Mouse (Mus musculus): ENCODE measurements around the gene Nbr1. TPM values are rescaled to one million over a fixed set of nuclear protein-coding genes. Genes with fewer than 3 reads are reported as not detected.

Gene Nbr1
- 128 and 130 TPM in 2 replicates for total RNA-seq (2021)
- long read RNA-seq, experiment 1, full-length matches to known transcripts = 15 of 44 reads
- long read RNA-seq, experiment 1, partial matches to known transcripts = 15 of 44 reads
- long read RNA-seq, experiment 1, other reads (novel, unspliced or antisense) = 14 of 44 reads
- long read RNA-seq, experiment 2, full-length matches to known transcripts = 13 of 36 reads
- long read RNA-seq, experiment 2, partial matches to known transcripts = 10 of 36 reads
- long read RNA-seq, experiment 2, other reads (novel, unspliced or antisense) = 13 of 36 reads

DNA sequence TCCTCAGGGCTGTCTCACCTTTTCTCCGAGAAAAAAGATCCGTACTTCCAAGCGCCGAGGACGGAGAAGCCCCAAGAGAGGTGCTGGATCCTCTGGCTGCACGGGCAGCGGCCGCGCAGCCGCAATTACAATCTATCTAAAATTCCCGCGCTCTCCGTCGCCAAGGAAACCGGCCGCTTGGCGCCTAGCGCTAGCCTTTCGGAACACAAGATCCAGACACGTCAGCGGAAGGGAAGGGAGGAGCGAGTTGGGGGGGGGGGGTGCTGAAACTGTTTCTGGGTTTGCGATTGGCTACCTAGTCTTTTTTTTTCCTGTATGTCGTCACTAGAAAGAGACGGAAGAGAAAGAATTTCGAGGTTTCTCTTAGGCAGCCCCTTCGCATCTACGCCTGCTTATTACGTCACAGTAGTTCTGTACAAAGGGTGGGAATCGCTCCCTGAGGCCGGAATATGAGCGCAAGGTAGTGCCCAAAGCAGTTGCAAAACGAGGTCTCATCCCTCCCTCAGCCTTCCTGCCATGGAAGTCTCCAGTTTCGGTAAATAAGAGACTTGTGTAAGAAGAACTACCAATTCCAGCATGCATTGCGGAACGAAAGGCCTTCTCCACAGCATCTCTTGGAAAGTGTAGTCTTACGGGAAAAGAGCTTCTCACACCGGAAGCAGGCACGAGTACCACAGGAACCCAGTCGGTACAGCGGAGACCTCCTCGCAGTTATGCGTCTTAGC lies at the start of gene Nbr1, which contains the start of gene Brca1:
Gene Nbr1, plus strand, starts transcription at position 399 of the 725 bp plus-strand sequence.
Gene Brca1, minus strand, starts transcription at position 205 of the 725 bp plus-strand sequence.
- DNase-seq = peak; percentile 96

DNA sequence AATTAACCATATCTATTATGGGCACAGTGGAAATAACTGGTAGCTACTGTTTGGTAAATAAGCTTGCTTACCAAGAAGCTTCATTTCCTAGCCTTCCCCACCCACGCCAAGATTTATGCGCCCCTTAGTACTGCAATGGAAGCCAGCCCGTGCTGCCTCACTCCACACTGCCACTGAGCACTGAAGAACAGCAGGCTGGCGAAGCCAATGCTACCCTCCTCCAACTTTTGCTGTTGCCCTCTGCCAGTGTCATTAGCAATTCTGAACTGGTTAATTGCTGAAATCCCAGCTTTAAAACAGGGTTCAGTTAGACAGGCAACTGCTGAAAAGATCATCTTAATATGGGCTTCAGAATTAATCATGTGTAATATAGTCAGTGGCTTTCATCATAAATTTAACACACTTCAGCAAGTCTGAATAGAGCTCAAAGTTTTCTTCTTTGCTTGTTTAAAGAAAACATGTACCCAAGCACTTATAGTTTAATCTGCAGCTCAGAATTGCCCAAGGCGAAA lies 45.6 kb upstream of the Nbr1 start:
- no peak for DNase-seq

DNA sequence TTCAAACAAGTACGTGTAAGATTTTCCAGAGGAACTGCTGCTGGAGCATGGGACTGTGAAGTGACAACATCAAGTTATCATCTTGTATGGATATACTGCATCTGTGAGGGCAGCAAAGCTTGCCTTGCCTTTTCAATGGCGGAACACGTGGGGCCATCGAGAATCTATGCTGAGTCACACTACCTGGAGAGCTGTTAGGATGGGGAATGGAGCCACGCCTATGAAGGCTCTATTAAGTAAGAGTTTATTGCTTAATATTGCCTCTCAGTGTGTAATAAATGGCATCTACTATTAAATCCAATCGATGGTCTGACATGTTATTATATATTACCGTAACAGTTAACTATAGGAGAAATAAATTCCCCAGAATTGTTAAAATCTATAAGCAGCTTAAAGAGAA lies 44.9 kb upstream of the Nbr1 start:
- no peak for DNase-seq

DNA sequence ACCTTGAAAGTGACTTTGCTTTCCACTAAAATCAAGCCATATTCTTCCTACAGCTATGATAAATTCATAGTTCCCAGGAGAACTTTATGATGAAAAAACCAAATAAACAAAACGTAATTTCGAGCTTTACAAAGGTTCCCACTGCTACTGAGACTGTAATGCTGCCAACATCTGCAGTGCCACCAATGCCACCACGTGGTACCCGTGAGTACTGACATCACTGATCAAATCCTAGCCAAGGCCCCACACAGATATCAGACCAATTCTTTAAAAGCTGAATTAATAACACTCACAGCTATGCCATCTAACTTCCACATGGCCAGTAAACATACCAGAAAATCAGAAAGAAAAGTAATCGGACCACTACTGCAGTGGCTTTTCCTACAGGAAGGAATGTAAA lies 33.0 kb upstream of the Nbr1 start:
- peak; percentile 32 for DNase-seq

DNA sequence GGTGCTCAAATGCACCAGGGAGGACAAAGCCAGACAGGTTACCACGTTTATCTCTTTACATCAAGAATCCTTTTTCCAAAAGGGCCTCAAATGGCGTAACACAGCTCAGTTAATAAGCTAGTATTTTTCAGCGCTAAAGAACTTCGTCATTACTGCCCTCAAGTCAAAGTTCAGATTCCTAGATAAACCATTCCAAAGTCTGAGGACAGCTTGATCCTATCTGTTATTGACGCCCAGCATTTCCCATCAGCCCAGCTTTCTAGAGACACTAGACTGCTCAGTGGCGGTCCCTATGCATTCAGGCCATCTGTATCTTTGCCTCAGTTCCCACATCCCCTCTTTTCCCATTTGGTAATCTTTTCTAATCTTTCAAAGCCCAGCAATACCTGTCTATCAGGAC lies 32.6 kb upstream of the Nbr1 start:
- DNase-seq = no peak

DNA sequence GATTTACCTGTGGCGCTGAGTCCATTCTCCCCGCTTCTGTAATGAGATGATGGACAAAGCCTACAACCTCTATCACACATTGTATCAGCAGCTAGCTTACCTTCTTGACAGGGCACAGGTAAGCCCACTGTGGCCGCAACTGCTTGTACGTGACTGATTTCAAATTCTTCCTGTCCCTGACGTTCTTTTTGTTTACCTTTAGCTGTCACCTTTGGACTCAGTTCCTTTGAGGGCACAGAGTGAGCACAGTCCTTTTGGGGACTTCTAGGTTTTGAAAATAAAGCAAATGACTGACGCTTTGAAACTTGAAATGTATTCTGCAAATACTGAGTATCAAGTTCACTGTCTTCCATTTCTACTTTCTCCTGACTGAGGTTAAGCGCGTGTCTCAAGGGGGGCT lies 27.5 kb upstream of the Nbr1 start:
- no peak for DNase-seq

DNA sequence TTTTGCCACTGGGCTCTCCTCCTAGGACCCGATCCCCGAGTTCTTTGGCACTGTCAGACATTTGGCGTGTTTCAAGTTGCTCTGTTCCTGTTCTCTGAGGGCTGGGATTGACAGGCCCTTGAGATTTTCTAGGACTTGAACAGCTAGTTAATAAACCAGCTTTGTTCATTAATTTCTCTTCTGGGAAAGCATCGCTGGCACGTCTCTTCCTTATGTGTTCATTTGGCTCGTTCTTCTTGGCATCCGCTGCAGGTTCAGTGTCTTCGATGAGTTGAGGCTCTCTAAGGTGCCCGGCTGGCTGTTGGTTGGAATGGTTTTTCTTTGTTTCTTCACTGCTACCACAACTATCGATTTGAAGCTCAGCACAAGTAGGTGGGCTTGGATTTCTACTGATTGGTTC lies 26.9 kb upstream of the Nbr1 start:
- DNase-seq = no peak

DNA sequence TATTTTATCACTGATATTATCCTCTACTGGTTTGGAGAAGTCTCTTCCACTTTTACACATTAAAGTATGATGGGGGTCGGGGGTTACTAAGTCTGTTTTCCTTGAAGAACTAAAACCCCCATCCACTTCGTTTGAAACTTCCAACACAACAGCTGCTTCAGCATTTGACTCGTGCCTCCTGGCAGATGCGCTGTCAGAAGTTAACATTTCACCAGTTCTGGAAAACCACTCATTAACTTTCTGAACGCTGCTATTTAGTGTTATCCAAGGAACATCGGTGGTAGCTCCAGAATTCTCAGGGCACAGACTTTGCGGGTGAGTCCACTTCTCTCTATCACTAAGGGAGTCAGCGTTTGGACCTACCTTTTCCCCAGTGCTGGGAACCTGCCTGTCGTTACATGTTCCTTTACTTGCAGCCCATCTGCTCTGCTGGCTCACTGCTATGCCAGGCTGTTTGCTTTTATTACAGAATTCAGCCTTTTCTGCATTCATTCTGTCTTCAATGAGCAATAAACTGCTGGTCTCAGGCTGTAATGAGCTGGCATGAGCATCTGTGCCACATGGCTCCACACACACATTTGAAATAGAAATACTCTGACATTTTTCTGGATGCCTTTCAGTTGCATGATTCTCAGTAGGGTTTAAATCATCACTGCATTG lies 25.9 kb upstream of the Nbr1 start:
- DNase-seq = no peak

DNA sequence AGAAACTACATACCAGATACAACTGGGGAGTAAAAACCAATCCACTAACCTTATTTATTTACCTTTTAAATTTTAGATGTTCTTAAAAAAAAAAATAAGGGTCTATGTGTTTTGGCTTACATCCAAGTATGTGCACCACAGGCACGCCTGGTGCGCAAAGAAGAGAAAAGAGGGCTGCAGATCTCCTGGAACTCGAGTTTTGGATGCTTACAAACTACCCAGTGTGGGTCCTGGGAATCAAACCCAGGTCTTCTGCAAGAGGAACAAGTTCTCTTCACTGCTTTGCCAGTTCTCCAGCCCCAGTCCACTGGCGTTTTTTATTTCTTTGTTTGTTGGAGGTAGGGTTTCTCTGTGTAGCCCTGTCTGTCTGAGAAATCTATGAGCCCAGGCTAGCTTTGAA lies 25.3 kb upstream of the Nbr1 start:
- no peak for DNase-seq

DNA sequence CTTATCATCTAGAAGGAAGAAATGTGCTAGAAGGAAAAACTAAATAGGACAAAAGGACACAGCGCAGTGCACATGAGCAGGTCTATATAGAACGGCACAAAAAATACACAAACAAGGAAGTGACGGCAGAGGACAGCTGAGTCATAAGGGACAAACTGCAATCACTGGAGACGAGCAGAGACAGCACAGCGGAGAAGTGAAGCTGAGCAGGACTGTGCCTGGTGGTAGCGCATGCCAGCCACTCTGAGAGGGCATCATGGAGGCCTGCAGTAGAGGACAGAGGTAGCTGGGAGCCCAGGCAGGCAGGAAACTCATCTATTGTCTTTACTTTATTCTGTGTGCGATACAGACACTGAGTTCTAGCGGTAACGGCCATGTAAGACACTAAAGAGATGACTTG lies 8.4 kb upstream of the Nbr1 start:
- DNase-seq = peak; percentile 24

DNA sequence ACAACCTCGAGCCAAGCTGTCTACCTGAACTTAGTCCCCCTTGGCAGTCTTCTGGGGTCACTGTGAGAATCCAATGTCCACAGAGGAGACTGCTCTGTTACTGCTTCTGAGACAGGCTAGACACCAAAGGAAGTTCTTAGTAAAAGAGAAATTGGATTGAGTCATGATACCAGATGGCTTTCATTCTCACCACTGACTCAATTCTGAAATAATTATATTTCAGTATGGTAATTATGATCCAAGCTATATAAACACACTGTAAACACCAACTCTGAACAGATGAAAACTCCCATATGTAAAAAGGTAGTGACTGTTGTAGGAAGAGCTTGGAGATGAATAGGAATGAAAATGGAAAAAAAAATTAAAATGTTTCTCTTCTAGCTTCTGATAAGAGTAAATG lies 7.8 kb upstream of the Nbr1 start:
- DNase-seq = no peak

DNA sequence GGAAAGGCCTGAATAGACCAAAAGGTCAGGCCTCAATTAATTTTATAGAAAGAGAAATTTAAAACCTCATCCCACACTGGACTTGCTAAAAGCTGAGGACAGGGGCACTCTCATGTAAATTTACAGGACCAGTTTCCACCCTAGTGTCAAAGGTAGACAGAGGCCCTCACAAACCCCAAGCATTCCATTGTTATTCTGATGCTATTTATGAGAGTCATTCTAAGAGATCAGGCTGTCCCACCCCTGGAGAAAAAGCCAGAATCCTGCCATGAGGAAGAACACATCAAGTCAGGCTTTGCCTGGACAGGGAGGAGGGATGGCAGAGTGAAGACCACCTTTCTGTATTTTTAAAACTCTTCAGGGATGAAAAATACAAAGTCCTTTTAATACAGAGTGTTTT lies 3.4 kb upstream of the Nbr1 start:
- no peak for DNase-seq

DNA sequence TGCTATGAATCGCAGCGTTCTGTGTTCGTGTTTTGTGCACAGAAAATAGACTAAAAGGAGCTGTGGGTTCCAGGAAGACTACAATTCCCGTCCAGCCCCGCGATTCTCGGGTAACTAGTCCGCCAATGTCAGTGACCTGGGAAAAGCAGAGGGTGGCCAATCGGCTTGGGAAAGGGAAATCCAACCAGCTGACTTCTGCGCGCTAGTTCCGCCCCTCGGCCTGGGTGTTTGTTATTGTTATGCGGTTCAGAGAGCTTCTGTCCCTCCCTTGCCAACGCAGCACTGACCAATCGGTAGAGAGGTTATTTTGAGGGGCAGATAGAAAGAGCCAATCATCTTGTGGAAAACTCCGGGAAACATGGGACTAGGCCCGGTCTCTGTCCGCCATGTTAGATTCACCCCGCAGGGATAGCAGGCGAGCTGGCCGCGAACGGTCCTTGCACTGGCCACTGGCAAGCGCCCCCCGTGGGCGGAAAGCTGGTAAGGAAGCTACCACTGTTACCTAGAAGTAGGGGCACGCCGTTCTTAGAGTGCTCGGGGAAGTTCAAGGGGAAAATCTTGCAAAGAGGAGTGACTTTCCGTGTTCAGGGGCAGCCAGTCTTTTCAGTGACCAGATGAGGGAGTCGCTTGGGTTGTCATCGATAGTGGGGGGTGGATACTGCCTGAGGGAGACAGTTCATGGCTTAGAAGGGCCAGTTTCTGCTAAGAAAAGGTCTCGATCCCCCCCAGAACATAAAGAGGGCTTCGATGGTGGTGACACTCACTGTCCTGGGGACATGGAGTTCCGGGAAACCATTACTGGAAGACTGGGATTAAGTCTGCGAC lies 739 bp downstream of the Nbr1 start:
- DNase-seq = peak; percentile 97

DNA sequence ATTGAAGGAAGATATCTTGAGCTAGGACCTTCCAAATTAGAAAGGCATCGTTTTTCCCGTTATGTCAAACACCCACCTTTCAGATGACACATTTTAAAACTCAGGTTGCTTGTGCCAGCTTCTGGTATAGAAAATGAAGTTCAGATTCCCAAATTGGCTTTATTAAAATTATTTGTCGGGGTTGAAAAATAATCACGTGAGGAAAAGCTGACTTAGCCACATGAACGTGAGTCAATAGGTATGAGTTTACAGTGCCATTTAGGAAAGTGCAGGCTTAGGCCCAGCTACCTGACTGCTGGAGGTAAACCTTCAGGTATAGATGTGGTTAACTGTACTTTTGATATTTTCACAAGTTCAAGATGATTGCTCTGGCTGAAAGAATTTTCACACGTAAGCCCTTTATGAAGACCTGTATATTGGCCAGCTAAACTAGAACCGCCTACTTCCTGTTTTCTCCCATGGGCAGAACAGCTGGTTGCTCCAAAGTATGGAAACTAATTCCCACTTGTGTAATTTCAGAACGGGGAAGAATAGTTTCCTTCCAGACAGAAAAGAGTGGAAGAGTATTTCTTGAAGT lies 1.5 kb downstream of the Nbr1 start:
- no peak for DNase-seq

DNA sequence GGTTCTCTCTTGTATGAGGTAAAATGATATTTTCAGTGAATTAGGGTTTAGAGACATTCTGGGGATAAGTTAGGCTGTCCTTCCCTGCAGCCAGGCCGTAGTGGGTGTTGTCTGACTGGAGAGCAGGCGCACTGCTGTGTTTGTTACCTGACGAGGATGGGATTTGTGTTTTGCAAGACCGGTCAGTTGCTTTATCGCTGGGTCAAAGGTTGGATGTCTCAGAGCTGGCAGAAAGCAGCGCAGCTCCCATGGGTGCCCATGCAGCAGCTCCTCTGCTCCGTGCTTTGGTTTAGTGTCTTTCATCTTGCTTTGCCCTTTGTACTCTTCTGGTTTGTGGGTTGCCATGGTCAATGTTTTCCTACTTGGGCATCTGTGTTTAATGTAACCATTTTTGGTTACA lies 4.6 kb downstream of the Nbr1 start:
- peak; percentile 32 for DNase-seq

DNA sequence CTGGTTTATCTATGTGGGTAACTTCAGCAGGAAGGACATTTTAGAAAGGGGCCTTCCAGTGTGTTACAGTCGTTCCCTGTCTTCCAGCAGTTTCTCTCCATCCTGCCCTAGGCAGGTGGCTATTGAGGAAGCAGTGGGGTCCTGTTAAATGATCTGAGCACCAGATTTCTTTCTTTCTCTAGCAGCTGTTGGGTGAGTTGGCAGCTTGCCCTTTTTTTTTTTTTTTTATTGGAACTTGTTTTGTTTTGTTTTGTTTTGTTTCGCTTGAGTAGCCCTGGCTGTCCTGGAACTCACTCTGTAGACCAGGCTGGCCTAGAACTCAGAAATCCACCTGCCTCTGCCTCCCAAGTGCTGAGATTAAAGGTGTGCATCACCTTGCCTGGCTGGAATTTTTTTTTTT lies 5.0 kb downstream of the Nbr1 start:
- DNase-seq = no peak

DNA sequence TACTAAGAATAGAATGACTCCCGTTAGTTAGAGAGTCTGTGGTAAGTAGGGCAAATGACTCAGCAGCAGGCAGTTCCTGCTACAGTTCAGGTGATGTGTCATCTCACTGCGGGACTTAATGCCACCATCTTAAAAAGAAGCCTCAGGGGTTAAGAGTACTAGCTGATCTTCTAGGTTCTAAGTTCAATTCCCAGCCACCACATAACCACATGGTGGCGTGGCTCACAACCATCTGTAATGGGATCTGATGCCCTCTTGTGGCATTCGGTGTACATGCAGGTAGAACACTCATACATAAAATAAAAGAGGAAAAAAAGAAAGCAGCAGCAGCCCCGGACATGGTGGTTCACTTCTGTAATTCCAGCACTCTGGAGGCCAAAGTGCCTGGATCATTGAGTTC lies 10.4 kb downstream of the Nbr1 start:
- DNase-seq = peak; percentile 65

DNA sequence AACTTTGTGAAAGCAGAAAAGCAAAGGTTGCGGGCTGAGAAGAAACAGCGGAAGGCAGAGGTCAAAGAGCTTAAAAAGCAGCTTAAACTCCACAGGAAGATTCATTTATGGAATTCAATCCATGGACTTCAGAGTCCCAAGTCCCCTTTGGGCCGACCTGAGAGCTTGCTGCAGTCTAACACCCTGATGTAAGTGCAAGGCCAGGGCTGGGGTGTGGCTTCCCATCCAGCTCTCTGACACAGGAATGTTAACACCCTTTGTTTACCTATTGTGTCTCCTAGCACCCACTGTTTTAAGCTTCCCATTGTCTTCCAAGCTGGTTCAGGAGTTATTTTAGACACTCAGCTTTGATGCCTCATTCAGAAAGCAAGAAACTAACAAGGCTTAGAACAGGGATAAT lies 16.5 kb downstream of the Nbr1 start:
- no peak for DNase-seq

DNA sequence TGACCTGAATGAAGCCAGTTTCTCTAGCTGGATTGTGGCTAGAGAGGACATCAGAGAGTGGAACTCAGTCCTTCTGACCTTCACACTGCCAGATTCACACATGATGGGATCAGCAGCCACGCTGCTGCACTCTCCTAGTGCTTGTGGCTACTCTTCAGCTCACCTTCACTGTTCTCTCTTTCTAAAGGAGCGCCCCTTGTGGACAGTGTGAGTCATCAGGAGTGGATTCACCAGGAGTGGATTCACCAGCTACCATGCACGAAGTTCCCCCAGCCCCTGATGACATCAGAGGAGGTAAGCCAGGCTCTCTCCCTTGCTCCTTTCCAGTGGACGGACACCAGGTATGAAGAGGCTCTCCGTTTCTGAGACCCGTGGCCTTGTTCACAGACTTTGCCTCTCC lies 24.2 kb downstream of the Nbr1 start:
- DNase-seq = no peak

DNA sequence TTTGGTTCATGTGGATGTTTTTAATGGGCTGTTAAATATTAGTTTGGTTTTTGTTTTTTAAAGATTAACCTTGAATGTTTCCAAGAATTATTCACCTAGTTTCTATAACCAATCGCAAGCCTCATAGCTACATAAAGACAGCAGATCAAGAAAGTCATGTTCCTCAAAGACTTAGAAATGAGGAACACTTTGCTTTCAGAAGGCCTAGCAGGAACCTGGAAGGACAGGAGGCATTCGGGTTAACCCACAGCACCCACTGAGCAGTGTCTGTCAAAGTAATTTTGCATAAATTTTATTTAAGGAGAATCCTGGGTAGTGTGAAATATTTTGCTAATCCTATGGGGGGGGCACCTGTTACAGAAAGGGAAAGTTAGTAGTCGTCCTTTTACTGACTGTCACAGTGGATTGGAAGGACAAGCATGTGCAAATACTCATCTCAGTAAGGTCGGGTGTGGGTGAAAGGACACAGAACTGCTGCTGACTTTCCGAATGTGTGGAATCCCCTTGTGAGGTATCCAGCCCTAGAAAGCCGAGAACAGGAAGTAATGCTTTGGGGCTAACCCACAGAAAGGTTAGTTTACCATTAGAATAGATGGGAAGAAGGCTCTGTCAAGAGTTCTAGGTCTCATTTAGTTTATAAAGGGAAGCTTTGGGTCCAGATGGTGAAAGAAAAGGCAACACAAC lies 29.3 kb downstream of the Nbr1 start:
- no peak for DNase-seq
